Mouse (Mus musculus) heart, postnatal 0 days (tissue): ENCODE results near the gene Dzip1.

ENCODE experiments used
- CTCF ChIP-seq: IDR thresholded peaks from 2 replicates; pipeline ENCODE4 v1.5.1; 2016; ENCODE audit warnings: antibody characterized with exemption, control low read depth, low read depth
- EP300 ChIP-seq: IDR thresholded peaks from 2 replicates; pipeline ENCODE4 v1.6.1; 2016; ENCODE audit warnings: antibody characterized with exemption, low read depth

DNA sequence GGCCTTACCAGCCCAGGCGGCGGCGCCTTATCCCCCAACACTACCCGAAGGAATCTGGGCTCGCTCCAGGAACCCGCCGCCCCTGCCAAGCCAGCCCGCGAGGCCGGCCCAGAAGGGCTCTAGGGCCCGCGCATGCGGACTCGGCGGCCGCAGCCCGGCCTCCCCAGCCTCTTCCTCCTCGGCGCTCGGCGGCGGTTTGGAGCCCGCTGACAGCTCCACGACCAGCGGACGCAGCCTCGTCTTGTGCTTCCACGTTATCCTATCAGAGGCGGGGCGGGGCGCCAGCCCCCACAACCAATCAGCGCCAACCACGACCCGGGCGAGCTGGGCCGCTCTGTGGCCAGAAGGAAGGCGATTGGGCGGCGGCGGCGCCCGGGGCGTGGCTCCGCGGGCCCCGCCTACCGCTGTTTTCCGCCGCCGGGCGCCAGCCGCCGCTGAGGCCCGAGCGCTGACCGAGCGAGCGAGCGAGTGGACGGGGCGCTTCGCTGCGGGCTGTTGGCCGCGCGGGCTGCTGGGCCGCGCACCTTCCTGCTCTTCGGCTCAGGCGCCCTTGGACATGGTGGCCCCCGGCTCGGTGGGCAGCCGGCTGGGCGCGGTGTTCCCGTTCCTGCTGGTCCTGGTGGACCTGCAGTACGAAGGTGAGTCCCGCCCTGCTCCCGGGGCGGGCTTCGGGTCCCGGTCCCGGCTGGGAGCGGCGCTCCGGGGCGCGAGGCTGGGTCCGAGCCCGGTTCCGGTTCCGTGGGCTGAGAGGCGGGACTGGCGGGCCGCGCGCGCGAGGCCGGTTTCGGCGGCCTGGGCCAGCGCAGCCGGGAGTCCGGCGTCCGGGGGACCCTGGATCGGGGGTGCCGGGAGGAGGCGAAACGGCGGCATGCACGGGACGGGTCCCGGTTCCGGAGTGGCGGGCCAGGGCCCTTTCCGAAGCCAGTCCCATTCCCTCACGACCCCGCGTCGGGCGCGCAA is 12.6 kb upstream of the Dzip1 start, which contains the start of gene Dnajc3:
- TF ChIP-seq CTCF, result no peak
- no peak; the same call in 1 of the 2 replicates for TF ChIP-seq EP300
